Mouse (Mus musculus): ENCODE results near the gene Daxx.
"Not testable (repeated sequence)": the region's sequence is repeated elsewhere in the genome, so short reads cannot be mapped to it uniquely, and the experiment has no call there.

Daxx gene

GRCm38 (mm10) chr17:33909077-33909868 is at the start of gene Daxx:
Gene Daxx (plus strand): TSS chr17:33909414.
- peak; percentile 99 for DNase-seq (ENCODE audit: inconsistent ontology term)

GRCm38 (mm10) chr17:33865330-33866030 is 43.7 kb upstream of the Daxx start:
- DNase-seq (ENCODE audit: inconsistent ontology term): no peak

GRCm38 (mm10) chr17:33873537-33873936 is 35.7 kb upstream of the Daxx start, which contains the start of gene Gm7029:
Gene Gm7029 (plus strand): TSS chr17:33873837.
- DNase-seq (ENCODE audit: inconsistent ontology term): not testable (repeated sequence)

GRCm38 (mm10) chr17:33874411-33874810 is 34.8 kb upstream of the Daxx start:
- no peak for DNase-seq (ENCODE audit: inconsistent ontology term)

- DNase-seq (ENCODE audit: inconsistent ontology term): not testable (repeated sequence)
Observed at GRCm38 (mm10) chr17:33875797-33876196, 33.4 kb upstream of the Daxx start.

DNA sequence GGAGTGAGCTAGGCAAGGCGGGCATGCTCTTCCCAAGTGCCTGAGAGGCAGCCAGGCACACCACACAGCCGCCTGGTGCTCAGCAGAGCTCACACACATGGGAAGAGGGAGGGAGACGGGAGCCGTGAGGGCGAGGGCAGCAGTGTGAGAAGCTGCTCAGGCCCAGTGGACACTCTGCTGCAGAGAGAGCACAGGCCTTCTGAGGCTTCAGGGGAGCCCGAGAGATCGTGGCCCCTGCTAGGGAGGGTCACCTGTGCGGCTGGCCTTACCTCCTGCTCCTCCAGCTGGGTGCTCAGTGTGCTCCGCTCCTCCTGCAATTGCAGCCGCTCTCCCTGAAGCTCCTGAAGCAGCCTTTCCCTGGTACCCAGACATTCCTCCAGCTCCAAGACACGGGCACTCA is 24.9 kb upstream of the Daxx start:
- DNase-seq (ENCODE audit: inconsistent ontology term): not testable (repeated sequence)

DNA sequence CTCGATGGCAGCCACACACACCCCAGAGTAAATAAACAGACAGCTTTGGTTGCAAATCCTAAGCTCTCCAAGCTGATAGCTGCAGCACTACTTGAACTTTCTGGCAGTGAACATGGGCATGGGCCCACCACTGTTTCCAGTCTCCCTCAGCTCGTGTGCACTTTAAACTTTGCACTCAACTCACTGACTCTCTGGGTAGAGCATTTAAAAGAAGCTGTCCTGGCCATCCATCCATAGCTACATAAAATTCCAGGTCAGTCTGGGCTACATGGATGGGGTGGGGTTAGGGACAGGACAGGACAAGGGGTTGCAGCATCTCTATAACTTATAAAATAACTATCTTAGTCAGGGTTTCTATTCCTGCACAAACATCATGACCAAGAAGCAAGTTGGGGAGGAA is 21.4 kb upstream of the Daxx start:
- not testable (repeated sequence) for DNase-seq (ENCODE audit: inconsistent ontology term)

DNA sequence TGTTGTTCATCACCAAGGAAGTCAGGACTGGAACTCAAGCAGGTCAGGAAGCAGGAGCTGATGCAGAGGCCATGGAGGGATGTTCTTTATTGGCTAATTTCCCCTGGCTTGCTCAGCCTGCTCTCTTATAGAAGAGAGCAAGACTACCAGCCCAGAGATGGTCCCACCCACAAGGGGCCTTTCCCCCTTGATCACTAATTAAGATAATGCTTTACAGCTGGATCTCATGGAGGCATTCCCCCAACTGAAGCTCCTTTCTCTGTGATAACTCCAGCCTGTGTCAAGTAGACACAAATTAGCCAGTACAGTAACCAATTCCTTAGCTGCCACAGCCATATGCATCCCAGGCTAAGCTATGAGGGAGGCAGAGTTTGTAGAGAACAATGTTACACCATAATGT is 21.0 kb upstream of the Daxx start:
- not testable (repeated sequence) for DNase-seq (ENCODE audit: inconsistent ontology term)

- peak; percentile 27 for DNase-seq (ENCODE audit: inconsistent ontology term)
Observed at GRCm38 (mm10) chr17:33889941-33890532, 19.2 kb upstream of the Daxx start.

- DNase-seq (ENCODE audit: inconsistent ontology term): peak; percentile 100
Observed at GRCm38 (mm10) chr17:33890533-33891059, 18.6 kb upstream of the Daxx start, which contains the start of gene Kifc1. Gene Kifc1 (minus strand): TSS chr17:33890661.

DNA sequence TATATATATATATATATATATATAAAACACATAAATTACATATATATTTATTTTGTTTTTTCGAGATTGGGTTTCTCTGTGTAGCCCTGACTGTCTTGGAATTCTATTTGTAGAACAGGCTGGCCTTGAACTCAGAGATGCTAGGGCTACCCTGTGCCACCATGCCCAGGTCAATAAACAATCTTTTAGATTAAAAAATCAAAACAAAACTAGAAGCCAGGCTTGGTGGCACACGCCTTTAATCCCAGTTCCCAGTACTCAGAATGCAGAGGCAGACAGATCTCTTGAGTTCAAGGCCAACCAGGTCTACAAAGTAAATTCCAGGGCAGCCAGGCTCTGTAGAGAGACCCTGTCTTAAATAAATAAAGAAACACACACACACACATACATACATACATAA is 17.9 kb upstream of the Daxx start:
- no peak for DNase-seq (ENCODE audit: inconsistent ontology term)

DNA sequence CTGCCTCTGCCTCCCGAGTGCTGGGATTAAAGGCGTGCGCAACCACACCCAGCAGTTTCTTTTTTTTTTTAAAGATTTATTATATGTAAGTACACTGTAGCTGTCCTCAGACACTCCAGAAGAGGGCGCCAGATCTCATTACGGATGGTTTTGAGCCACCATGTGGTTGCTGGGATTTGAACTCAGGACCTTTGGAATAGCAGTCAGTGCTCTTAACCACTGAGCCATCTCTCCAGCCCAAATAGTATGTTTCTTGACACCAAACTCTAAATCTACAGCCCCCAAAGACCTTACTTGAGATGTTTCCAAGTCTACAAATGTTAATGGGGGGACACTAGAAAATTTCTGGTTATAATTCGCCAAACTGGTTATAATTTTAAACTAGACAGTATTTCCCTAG is 17.3 kb upstream of the Daxx start:
- DNase-seq (ENCODE audit: inconsistent ontology term): not testable (repeated sequence)

DNA sequence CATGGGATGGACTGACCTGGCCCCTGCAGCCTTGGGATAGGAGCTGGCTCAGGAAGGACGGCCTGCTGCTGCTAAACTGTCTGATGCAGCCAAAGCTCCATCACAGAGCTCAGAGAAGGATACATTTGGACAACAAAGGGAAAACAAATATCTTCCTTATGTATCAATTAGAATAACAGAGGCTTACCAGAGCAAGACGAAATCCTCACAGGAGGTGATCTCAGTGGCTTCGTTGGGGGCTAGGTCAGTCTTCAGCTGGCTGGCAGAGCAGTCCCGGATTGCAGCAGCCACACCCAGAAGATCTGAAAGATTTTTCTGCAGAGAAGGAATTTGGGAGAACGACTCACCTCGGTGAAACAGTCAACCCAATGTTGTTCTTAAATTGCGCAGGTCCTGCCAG is 16.8 kb upstream of the Daxx start:
- DNase-seq (ENCODE audit: inconsistent ontology term): no peak

DNA sequence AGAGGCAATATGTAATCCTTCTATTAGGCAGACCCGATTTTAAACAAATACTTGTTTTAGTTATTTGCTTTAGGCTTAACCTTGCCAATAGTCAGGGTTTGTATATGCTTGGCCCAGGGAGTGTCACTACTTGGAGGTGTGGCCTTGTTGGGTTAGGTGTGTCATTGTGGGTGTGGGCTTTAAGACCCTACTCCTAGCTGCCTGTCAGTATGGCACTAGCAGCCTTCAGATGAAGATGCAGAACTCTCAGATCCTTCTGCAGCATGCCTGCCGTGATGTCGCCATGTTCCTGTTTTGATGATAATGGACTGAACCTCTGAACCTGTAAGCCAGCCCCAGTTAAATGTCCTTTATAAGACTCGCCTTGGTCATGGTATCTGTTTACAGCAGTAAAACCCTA is 16.2 kb upstream of the Daxx start:
- DNase-seq (ENCODE audit: inconsistent ontology term): not testable (repeated sequence)

DNA sequence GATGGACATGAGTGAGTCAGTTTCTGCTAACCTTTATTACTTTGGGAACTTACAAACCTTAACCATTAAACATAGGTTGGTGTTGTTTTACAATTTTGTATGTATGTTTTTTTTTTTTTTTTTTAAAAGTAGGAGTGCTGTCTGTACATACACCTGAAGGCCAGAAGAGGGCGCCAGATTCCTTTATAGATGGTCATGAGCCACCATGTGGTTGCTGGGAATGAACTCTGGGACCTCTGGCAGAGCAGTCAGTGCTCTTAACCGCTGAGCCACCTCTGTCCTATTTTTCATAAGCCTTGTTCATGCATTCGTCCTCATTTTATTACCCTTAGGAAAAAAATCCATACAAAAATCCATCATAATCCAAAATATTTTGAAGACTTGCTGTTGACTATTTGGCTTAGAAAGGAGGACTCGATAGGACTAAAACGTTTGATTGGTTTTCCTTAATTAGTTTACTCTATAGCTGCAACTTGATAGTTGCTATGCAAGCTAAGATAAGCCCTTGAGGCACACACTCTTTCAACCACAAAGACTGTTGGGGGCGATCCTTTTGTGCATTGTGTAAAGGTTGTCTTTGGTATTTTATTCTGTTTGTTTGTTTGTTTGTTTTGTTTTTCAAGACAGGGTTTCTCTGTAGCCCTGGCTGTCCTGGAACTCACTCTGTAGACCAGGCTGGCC is 12.0 kb upstream of the Daxx start:
- DNase-seq (ENCODE audit: inconsistent ontology term): peak; percentile 36

DNA sequence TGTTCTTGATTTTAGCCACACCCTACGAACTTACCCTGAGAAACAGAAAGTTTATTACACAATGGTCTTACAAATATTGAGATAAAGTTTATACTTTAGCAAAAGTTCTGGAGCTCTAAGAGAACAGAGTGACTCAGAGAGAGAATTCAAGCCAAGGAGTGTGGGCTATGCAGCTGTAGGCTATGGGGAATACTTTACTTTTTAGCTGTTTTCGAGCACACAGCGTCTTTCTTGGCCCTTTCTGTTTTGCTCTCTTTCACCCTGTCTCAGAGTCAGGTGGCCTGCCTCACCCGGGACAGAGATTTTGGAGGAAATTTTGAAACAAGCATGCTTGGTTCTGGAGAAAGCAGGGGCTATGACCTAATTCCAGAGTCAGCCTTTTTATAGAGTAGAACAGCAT is 11.0 kb upstream of the Daxx start:
- not testable (repeated sequence) for DNase-seq (ENCODE audit: inconsistent ontology term)

DNA sequence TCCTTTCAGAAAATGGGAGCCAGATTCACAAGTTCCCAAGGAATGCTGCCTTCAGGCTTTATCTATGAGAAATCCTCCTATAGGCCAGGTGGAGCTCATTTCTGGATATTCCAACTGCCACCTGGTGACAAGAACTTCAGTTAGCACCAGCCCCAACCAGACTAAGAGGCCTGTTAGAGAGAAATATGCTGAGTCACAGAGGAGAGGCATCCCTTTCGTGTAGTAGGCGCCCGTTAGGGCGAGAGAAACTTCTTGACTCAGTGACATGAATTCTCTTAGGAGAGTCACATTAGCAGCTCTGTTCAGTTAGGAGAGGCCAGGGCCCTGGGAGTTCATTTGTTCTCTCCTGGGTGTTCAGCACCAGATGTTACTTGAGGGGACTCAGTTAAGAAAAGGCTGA is 9.6 kb upstream of the Daxx start:
- no peak for DNase-seq (ENCODE audit: inconsistent ontology term)

DNA sequence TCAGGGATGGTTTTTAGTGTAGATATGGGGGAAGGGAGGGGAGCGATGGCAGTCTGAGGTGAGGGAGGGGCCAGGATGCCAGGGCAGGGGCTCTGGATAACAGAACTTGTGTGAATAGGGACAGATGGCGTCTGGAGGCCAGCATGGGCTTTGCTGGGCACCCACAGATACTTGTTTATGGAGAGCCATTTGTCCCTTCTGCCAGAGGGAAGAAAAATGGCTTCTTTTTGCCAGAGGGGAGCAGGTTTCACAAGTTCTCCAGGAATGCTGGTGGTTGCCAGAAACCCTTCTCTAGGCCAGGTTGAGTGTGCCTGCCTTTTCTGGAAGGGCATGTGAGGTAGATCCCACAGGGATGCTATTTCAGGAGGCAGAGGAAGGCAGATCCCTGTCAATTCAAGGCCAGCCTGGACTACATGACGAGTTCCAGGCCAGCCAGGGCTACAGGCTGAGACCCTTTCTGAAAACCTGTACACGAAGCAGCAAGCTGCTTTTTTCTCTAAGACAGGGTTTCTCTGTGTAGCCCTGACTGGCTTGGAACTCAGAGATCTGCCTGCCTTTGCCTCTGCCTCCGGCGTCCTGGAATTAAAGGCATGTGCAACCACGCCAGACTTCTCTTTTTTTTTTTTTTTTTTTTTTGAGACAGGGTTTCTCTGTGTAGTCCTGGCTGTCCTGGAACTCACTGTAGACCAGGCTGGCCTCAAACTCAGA is 8.8 kb upstream of the Daxx start:
- DNase-seq (ENCODE audit: inconsistent ontology term): no peak

DNA sequence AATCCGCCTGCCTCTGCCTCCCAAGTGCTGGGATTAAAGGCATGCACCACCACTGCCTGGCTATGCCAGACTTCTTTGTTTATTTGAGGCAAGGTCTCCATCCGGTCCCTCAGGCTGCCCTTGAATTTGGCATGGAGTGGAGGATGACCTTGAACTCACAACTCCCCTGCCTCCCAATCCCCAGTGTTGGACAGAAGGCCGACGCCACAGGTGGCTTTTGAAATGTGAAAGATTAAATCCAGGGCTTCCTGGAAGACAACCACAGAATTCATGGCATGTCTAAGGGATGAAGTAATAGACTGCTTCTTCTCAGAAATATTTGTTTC is 8.3 kb upstream of the Daxx start:
- DNase-seq (ENCODE audit: inconsistent ontology term): no peak

DNA sequence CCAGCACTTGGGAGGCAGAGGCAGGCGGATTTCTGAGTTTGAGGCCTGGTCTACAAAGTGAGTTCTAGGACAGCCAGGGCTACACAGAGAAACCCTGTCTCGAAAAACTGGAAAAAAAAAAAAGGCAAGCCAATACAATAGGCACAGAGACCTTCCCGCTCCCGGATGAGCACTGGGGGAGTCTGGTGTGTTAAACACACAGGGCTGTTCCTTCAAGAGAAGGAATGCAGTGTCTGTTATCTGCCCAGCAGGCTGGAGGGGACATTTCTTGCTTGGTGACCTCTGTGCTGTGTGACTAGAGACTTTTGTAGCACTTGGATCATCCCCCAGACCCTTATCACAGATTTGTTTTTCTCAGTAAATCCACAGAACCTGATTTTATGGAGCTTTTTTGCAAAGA is 7.6 kb upstream of the Daxx start:
- no peak for DNase-seq (ENCODE audit: inconsistent ontology term)

GRCm38 (mm10) chr17:33902079-33902478 is 7.1 kb upstream of the Daxx start:
- no peak for DNase-seq (ENCODE audit: inconsistent ontology term)

All from Muller cell, postnatal 12 days (primary cell).